Mouse (Mus musculus): ENCODE data around the gene Gm8050. TPM values are rescaled to one million over a fixed set of nuclear protein-coding genes. Genes with fewer than 3 reads are reported as not detected.
A peak's percentile ranks its signal among the peaks of the same experiment; 100 is the strongest.
"Not testable (repeated sequence)": the region's sequence is repeated elsewhere in the genome, so short reads cannot be mapped to it uniquely, and the experiment has no call there.

The Gm8050 gene
- polyA plus RNA-seq (2015; fragmentation: Nextera tagmentation; extraction: Ambion mirVana) = not detected in 2 replicates

DNA sequence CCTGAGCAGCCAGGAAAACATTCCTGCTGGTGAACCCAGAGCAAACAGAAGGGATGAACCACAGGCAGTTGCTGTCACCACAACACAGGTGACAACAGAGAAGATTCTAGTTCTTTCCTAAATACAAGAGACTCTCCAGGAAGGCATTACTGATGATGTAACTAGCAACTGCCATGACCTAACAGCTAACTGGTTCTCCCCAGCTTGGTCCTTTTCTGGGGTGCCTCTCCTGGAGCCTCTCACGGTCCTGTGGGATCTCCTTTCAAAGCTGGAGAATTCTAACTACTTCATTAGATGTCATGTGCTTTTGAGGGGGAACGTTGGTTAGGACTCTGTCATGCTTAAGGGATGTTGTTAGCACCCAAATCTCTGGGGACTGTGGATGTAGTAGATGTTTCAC is at the start of gene Gm8050:
Gm8050 (minus strand) TSS at position 101 of the 400 bp plus-strand sequence.
- not testable (repeated sequence) for H3K9me3 ChIP-seq; H3K4me1 ChIP-seq; ATAC-seq (replicated peaks); H3K36me3 ChIP-seq; H3K4me3 ChIP-seq; H3K27ac ChIP-seq (replicated peaks); H3K9ac ChIP-seq (replicated peaks); H3K27me3 ChIP-seq; H3K4me2 ChIP-seq (replicated peaks)
- WGBS = 57% methylated on average over 1 of the region's 2 CpGs

DNA sequence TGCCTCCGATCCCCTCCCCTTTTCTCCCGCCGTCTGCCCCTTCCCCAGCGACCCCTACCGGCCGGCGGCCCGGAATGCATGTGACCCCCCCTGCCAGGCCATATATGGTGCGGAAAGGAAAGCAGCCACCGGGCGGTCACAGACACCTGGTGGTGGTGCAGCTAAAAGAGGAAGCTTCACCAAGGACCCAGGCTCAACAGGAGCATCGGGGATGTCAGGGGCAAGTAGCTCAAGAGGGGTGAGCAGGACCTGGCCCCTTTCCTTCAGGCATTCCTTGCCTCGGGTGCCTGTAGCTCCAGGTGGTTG is 37.1 kb upstream of the Gm8050 start:
- not testable (repeated sequence) for H3K27me3 ChIP-seq; H3K36me3 ChIP-seq; H3K9me3 ChIP-seq; H3K27ac ChIP-seq (replicated peaks); H3K9ac ChIP-seq (replicated peaks); ATAC-seq (replicated peaks); H3K4me1 ChIP-seq
- Histone ChIP-seq H3K4me2 (replicated peaks) (peak overlapping the region; percentile 48), H3K4me3 (peak overlapping the region; percentile 47)
- 0% methylated on average over 6 of the region's 13 CpGs for WGBS

DNA sequence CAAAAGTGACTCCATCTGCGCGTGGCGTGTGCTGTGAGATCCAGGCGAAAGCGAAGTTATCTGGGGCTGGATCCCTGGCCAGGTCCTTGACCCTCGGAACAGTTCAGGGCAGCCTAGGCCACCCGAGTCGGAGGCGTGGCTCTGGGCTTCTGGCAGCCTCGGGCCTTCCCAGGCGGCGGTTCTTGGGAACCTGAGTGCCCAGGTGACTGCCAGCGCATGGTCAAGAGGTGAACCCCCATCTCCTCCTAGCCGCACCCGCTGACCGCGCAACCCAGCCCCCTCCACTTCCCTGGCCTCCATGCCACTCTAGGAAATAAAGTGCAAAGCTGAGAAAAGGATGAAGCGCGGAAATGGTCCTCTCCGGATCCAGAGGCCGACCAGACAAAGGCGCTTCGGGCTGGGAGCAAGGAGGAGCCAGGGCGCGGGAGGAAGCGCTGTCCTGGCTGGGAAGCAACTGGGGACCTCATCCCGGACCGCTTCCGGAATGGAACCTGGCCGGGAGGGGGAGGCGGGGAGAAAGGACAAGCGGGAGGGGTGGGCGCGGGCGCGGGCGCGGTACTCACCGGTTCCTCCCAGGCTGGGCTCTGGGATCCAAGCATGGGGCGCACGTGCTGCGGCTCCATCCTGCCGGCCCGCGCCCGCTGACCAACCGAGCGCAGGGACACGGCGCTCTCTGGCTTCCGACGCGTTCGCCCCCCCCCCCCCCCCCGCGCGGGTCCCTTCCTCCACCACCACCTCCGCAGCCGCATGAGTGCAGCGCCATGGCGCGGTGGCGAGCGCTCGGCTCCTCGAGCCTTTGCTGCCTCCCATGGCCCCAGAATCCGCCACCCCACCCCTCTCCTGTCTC is 36.6 kb upstream of the Gm8050 start:
- ATAC-seq (replicated peaks); H3K36me3 ChIP-seq; H3K9me3 ChIP-seq; H3K27me3 ChIP-seq; H3K4me1 ChIP-seq: not testable (repeated sequence)
- Histone ChIP-seq H3K4me3 (peak overlapping the region; percentile 47), H3K27ac (replicated peaks) (0 out of 2 replicates have a peak overlapping the region, but pooled peaks have one; percentile 27), H3K9ac (replicated peaks) (peak overlapping the region; percentile 41; the same call in 1 of the 2 replicates), H3K4me2 (replicated peaks) (peak overlapping the region; percentile 48)
- WGBS = 5% methylated on average over 21 of the region's 67 CpGs

DNA sequence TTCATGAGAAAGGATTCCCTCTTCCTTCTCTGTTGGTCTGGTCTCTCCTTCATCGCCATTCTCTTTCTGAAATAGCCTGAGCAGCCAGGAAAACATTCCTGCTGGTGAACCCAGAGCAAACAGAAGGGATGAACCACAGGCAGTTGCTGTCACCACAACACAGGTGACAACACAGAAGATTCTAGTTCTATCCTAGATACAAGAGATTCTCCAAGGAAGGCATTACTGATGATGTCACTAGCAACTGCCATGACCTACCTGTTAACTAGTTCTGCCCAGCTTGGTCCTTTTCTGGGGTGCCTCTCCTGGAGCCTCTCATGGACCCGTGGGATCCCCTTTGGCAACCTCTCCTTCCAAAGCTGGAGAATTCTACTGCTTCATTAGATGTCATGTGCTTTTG is 22.2 kb upstream of the Gm8050 start, which contains the start of gene Gm3636:
Gm3636 (minus strand) TSS at position 101 of the 400 bp plus-strand sequence.
- not testable (repeated sequence) for H3K9ac ChIP-seq (replicated peaks); ATAC-seq (replicated peaks); H3K36me3 ChIP-seq; H3K4me3 ChIP-seq; H3K27ac ChIP-seq (replicated peaks); H3K9me3 ChIP-seq; H3K4me1 ChIP-seq; H3K4me2 ChIP-seq (replicated peaks); H3K27me3 ChIP-seq
- WGBS = no CpG with 5 or more reads among the region's 2 CpGs

DNA sequence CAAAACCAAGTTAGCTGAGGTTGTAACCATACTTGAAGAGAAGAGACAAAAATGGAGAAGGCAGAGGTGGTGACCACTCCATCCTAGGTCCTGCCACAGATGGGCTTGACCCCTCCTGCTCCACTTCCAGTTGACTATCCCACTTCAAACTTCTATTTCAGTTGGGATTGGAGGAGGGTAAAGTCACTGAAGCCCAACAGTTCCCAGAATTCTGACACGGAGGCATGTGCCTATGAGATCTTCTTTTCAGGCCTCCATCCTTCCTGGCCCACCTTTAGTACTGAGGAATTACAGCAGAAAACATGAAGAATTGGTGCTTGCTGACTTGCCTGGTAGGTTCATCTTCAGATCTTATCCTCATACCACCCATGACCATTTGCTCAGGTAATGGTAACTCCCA is 36.0 kb downstream of the Gm8050 start, which contains the start of gene Gm10251:
Gm10251 (minus strand) TSS at position 101 of the 400 bp plus-strand sequence.
- H3K4me3 ChIP-seq; H3K4me1 ChIP-seq; H3K27me3 ChIP-seq; H3K36me3 ChIP-seq; H3K4me2 ChIP-seq (replicated peaks); H3K9ac ChIP-seq (replicated peaks); H3K9me3 ChIP-seq; ATAC-seq (replicated peaks); H3K27ac ChIP-seq (replicated peaks): not testable (repeated sequence)
- no CpG with 5 or more reads among the region's 1 CpGs for WGBS

Other genes with a start within 250 kb of the Gm8050 start
- not detected in 2 replicates for gene Gm8356, start 183.0 kb downstream of the Gm8050 start, polyA plus RNA-seq (2015; fragmentation: Nextera tagmentation; extraction: Ambion mirVana)
- gene Gm3629, start 129.6 kb downstream of the Gm8050 start, polyA plus RNA-seq (2015; fragmentation: Nextera tagmentation; extraction: Ambion mirVana) = 0.55 TPM in 1 of 2 replicates, not detected in the other
- gene Gm3460, start 97.8 kb downstream of the Gm8050 start, polyA plus RNA-seq (2015; fragmentation: Nextera tagmentation; extraction: Ambion mirVana) = not detected in 2 replicates
- not detected in 2 replicates for gene Gm10251, start 36.1 kb downstream of the Gm8050 start, polyA plus RNA-seq (2015; fragmentation: Nextera tagmentation; extraction: Ambion mirVana)
- 9.8 and 11.7 TPM in 2 replicates for gene Gm3636, start 22.1 kb upstream of the Gm8050 start, polyA plus RNA-seq (2015; fragmentation: Nextera tagmentation; extraction: Ambion mirVana)
- not detected in 2 replicates for gene Gm8362, start 54.2 kb upstream of the Gm8050 start, polyA plus RNA-seq (2015; fragmentation: Nextera tagmentation; extraction: Ambion mirVana)
- gene Gm3642, start 120.1 kb upstream of the Gm8050 start, polyA plus RNA-seq (2015; fragmentation: Nextera tagmentation; extraction: Ambion mirVana) = not detected in 2 replicates
- 6.3 and 7.3 TPM in 2 replicates for gene Gm3667, start 169.7 kb upstream of the Gm8050 start, polyA plus RNA-seq (2015; fragmentation: Nextera tagmentation; extraction: Ambion mirVana)

All from forebrain, embryonic 15.5 days (tissue).